Mouse (Mus musculus) erythroid progenitor cell, adult 5-6 weeks (primary cell): Measurements from ENCODE around the gene Ccng2. TPM values are rescaled to one million over a fixed set of nuclear protein-coding genes. Genes with fewer than 3 reads are reported as not detected.

Experiments used
- ATAC-seq: replicated peaks from 2 replicates; pipeline ENCODE4 v1.8.0; 2016; ENCODE audit warnings: moderate number of reproducible peaks, mild to moderate bottlenecking, moderate TSS enrichment, inconsistent platforms; ENCODE audit not compliant: poor library complexity, low FRiP score, severe bottlenecking
- total RNA-seq, 2 experiments: library from RNA; stranded (forward) in 1 of 2; stranded (reverse) in 1 of 2; fragments of 150-400 nt in 1 of 2; fragments of 186-747, 209-891 nt in 1 of 2; gene quantifications; 2 replicates each; pipeline versions ENCODE4 v1.2.3 to v1.2.4; 2015 to 2017; ENCODE audit warnings: low replicate concordance in 2 of 2

The Ccng2 gene
- total RNA-seq (2015; ENCODE audit: low replicate concordance): 17.3 and 34.4 TPM in 2 replicates
- 21.1 and 27.2 TPM in 2 replicates for total RNA-seq (2017; ENCODE audit: low replicate concordance)

- ATAC-seq: peak; percentile 89
Observed at GRCm38 (mm10) chr5:93266883-93267704, at the start of gene Ccng2. Gene Ccng2, plus strand, starts transcription at chr5:93267257.

GRCm38 (mm10) chr5:93218375-93218774, 48.7 kb upstream of the Ccng2 start:
- no peak for ATAC-seq

- ATAC-seq: no peak
Observed at GRCm38 (mm10) chr5:93221661-93222060, 45.4 kb upstream of the Ccng2 start.

GRCm38 (mm10) chr5:93224549-93224948, 42.5 kb upstream of the Ccng2 start:
- ATAC-seq: no peak

- ATAC-seq: peak; percentile 88
Observed at GRCm38 (mm10) chr5:93227157-93227556, 39.9 kb upstream of the Ccng2 start.

GRCm38 (mm10) chr5:93229527-93229926, 37.5 kb upstream of the Ccng2 start:
- ATAC-seq: no peak

- no peak for ATAC-seq
Observed at GRCm38 (mm10) chr5:93231721-93232120, 35.3 kb upstream of the Ccng2 start.

GRCm38 (mm10) chr5:93232838-93233237, 34.2 kb upstream of the Ccng2 start:
- peak; percentile 86 for ATAC-seq

- ATAC-seq: no peak
Observed at GRCm38 (mm10) chr5:93234130-93234529, 32.9 kb upstream of the Ccng2 start.

GRCm38 (mm10) chr5:93234605-93235004, 32.5 kb upstream of the Ccng2 start:
- no peak for ATAC-seq

GRCm38 (mm10) chr5:93235888-93236287, 31.2 kb upstream of the Ccng2 start:
- ATAC-seq: no peak

- ATAC-seq: no peak
Observed at GRCm38 (mm10) chr5:93236541-93236940, 30.5 kb upstream of the Ccng2 start.

- ATAC-seq: peak; percentile 95
Observed at GRCm38 (mm10) chr5:93239590-93240544, 27.2 kb upstream of the Ccng2 start.

GRCm38 (mm10) chr5:93245280-93245679, 21.8 kb upstream of the Ccng2 start:
- ATAC-seq: no peak

- ATAC-seq: no peak
Observed at GRCm38 (mm10) chr5:93249940-93250578, 17.0 kb upstream of the Ccng2 start.

GRCm38 (mm10) chr5:93251001-93251760, 15.9 kb upstream of the Ccng2 start:
- no peak for ATAC-seq

- no peak for ATAC-seq
Observed at GRCm38 (mm10) chr5:93255759-93256265, 11.2 kb upstream of the Ccng2 start.

GRCm38 (mm10) chr5:93256820-93257405, 10.1 kb upstream of the Ccng2 start:
- ATAC-seq: no peak

- no peak for ATAC-seq
Observed at GRCm38 (mm10) chr5:93259349-93259748, 7.7 kb upstream of the Ccng2 start.
